Mouse (Mus musculus) kidney, embryonic 14.5 days (tissue): Measurements from ENCODE around the gene Arhgef10l. TPM values are rescaled to one million over a fixed set of nuclear protein-coding genes. Genes with fewer than 3 reads are reported as not detected.

Experiments used
- ATAC-seq: fragments of 200-750 bp; cut with Nextera tagmentation; 2 replicates; pipeline ENCODE4 v1.8.0; 2017; ENCODE audit warnings: moderate number of reproducible peaks, mild to moderate bottlenecking, moderate TSS enrichment, moderate library complexity; ENCODE audit not compliant: low FRiP score, low TSS enrichment
- H3K27ac ChIP-seq: fragments of 300-500 bp; sonication (generic); 2 replicates; pipeline ENCODE4 v1.5.1; 2014; ENCODE audit warnings: low read depth, mild to moderate bottlenecking, low read length, moderate library complexity, mixed read lengths
- H3K27me3 ChIP-seq: fragments of 300-500 bp; sonication (generic); 2 replicates; pipeline ENCODE4 v1.6.1; 2014; ENCODE audit warnings: mild to moderate bottlenecking, low read length; ENCODE audit not compliant: control insufficient read depth, insufficient read depth
- H3K36me3 ChIP-seq: fragments of 300-500 bp; sonication (generic); 2 replicates; pipeline ENCODE4 v1.6.1; 2014; ENCODE audit warnings: low read length, mixed read lengths; ENCODE audit not compliant: control insufficient read depth, insufficient read depth
- H3K4me1 ChIP-seq: fragments of 300-500 bp; sonication (generic); 2 replicates; pipeline ENCODE4 v1.6.1; 2014; ENCODE audit warnings: low read length, mixed read lengths; ENCODE audit not compliant: control insufficient read depth, insufficient read depth
- H3K4me2 ChIP-seq: fragments of 300-500 bp; sonication (generic); replicated peaks from 2 replicates; pipeline ENCODE4 v1.6.1; 2014; ENCODE audit warnings: low read depth, mild to moderate bottlenecking, low read length
- H3K4me3 ChIP-seq: fragments of 300-500 bp; sonication (generic); 2 replicates; pipeline ENCODE4 v1.5.1; 2014; ENCODE audit warnings: mild to moderate bottlenecking, low read length
- H3K9ac ChIP-seq: fragments of 300-500 bp; sonication (generic); 2 replicates; pipeline ENCODE4 v1.6.1; 2014; ENCODE audit warnings: low read depth, mild to moderate bottlenecking, low read length, moderate library complexity
- H3K9me3 ChIP-seq: fragments of 300-500 bp; sonication (generic); 2 replicates; pipeline ENCODE4 v1.6.1; 2016; ENCODE audit warnings: low read length; ENCODE audit not compliant: control insufficient read depth
- WGBS: fragments of 180-500 bp; shearing (Covaris S2); extraction: QIAGEN DNeasy Blood & Tissue Kit; methylation state at CpG from one replicate; pipeline ENCODE4 v1.1.7; 2014; 5-methylcytosine and 5-hydroxymethylcytosine counted together
- polyA plus RNA-seq: library from polyadenylated mRNA; unstranded; fragments of >200 nt; fragmentation: Nextera tagmentation; extraction: Ambion mirVana; gene quantifications from 2 replicates; pipeline ENCODE4 v1.2.1, GENCODE M21; 2014

The Arhgef10l gene
- polyA plus RNA-seq, 1 experiment from 2014 or later = 18.2 TPM

GRCm38 (mm10) chr4:140653835-140654583 is 11.8 kb downstream of the Arhgef10l start:
- H3K27ac ChIP-seq = no peak overlapping the region
- no peak overlapping the region for H3K4me2 ChIP-seq
- H3K4me1 ChIP-seq = peaks cover 24% of the 10 kb centered on the region
- H3K4me3 ChIP-seq = no peak overlapping the region
- no peaks in the 10 kb centered on the region for H3K27me3 ChIP-seq
- no peak for ATAC-seq
- 31% methylated on average over 14 of the region's 14 CpGs for WGBS
- H3K36me3 ChIP-seq = no peaks in the 10 kb centered on the region
- H3K9me3 ChIP-seq = no peaks in the 10 kb centered on the region
- H3K9ac ChIP-seq = no peak overlapping the region

- Histone ChIP-seq H3K27ac (no peak overlapping the region), H3K4me1 (peaks cover 20% of the 10 kb centered on the region), H3K9me3 (no peaks in the 10 kb centered on the region), H3K27me3 (no peaks in the 10 kb centered on the region), H3K4me2 (no peak overlapping the region), H3K9ac (no peak overlapping the region), H3K36me3 (peaks cover 5% of the 10 kb centered on the region; the same call in 1 of the 2 replicates), H3K4me3 (no peak overlapping the region)
- ATAC-seq = no peak
- 52% methylated on average over 1 of the region's 1 CpGs for WGBS
Measured at GRCm38 (mm10) chr4:140649731-140650130, 16.1 kb downstream of the Arhgef10l start.

- Histone ChIP-seq H3K4me1 (peaks cover 16% of the 10 kb centered on the region), H3K9me3 (no peaks in the 10 kb centered on the region), H3K9ac (peak overlapping the region; percentile 96), H3K36me3 (peaks cover 5% of the 10 kb centered on the region; the same call in 1 of the 2 replicates), H3K27me3 (no peaks in the 10 kb centered on the region), H3K4me3 (peak overlapping the region; percentile 73), H3K27ac (peak overlapping the region; percentile 73), H3K4me2 (peak overlapping the region; percentile 79)
- WGBS = 21% methylated on average over 9 of the region's 9 CpGs
- 0 out of 2 replicates have a peak, but pooled peaks have one; percentile 8 for ATAC-seq
Measured at GRCm38 (mm10) chr4:140649207-140649591, 16.6 kb downstream of the Arhgef10l start.

GRCm38 (mm10) chr4:140648443-140649206 is 17.2 kb downstream of the Arhgef10l start:
- H3K27ac ChIP-seq = peak overlapping the region; percentile 73
- H3K27me3 ChIP-seq = no peaks in the 10 kb centered on the region
- peak; percentile 56 for ATAC-seq
- peak overlapping the region; percentile 79 for H3K4me2 ChIP-seq
- peaks cover 15% of the 10 kb centered on the region for H3K4me1 ChIP-seq
- no peaks in the 10 kb centered on the region for H3K9me3 ChIP-seq
- peak overlapping the region; percentile 96 for H3K9ac ChIP-seq
- H3K36me3 ChIP-seq = peaks cover 5% of the 10 kb centered on the region; the same call in 1 of the 2 replicates
- H3K4me3 ChIP-seq = peak overlapping the region; percentile 73
- WGBS = under 1% methylated on average over 30 of the region's 50 CpGs

GRCm38 (mm10) chr4:140647711-140648421 is 17.9 kb downstream of the Arhgef10l start:
- Histone ChIP-seq H3K27me3 (no peaks in the 10 kb centered on the region), H3K36me3 (peaks cover 5% of the 10 kb centered on the region; the same call in 1 of the 2 replicates), H3K4me1 (peaks cover 15% of the 10 kb centered on the region), H3K9me3 (0 out of 2 replicates have a peak, but pooled peaks cover 3% of the 10 kb centered on the region), H3K4me2 (peak overlapping the region; percentile 79), H3K9ac (peak overlapping the region; percentile 96), H3K4me3 (peak overlapping the region; percentile 73), H3K27ac (peak overlapping the region; percentile 73; the same call in 1 of the 2 replicates)
- 4% methylated on average over 12 of the region's 12 CpGs for WGBS
- ATAC-seq = peak; percentile 65

GRCm38 (mm10) chr4:140645638-140646037 is 20.2 kb downstream of the Arhgef10l start:
- ATAC-seq = no peak
- no peaks in the 10 kb centered on the region for H3K27me3 ChIP-seq
- H3K27ac ChIP-seq = no peak overlapping the region
- peaks cover 5% of the 10 kb centered on the region; the same call in 1 of the 2 replicates for H3K36me3 ChIP-seq
- no peak overlapping the region for H3K4me3 ChIP-seq
- WGBS = 86% methylated on average over 3 of the region's 3 CpGs
- H3K4me1 ChIP-seq = peaks cover 32% of the 10 kb centered on the region
- H3K9ac ChIP-seq = no peak overlapping the region
- H3K9me3 ChIP-seq = 0 out of 2 replicates have a peak, but pooled peaks cover 4% of the 10 kb centered on the region
- H3K4me2 ChIP-seq = no peak overlapping the region

GRCm38 (mm10) chr4:140644701-140645100 is 21.1 kb downstream of the Arhgef10l start:
- Histone ChIP-seq H3K36me3 (peaks cover 5% of the 10 kb centered on the region; the same call in 1 of the 2 replicates), H3K9me3 (0 out of 2 replicates have a peak, but pooled peaks cover 4% of the 10 kb centered on the region), H3K4me2 (no peak overlapping the region), H3K4me1 (peaks cover 35% of the 10 kb centered on the region), H3K4me3 (no peak overlapping the region), H3K27me3 (no peaks in the 10 kb centered on the region), H3K9ac (no peak overlapping the region), H3K27ac (no peak overlapping the region)
- ATAC-seq = no peak
- WGBS = 43% methylated on average over 3 of the region's 3 CpGs

- H3K9ac ChIP-seq = no peak overlapping the region
- WGBS = 72% methylated on average over 6 of the region's 6 CpGs
- H3K36me3 ChIP-seq = peaks cover 5% of the 10 kb centered on the region; the same call in 1 of the 2 replicates
- no peaks in the 10 kb centered on the region for H3K27me3 ChIP-seq
- H3K27ac ChIP-seq = no peak overlapping the region
- no peak overlapping the region for H3K4me3 ChIP-seq
- no peak for ATAC-seq
- no peak overlapping the region for H3K4me2 ChIP-seq
- 0 out of 2 replicates have a peak, but pooled peaks cover 4% of the 10 kb centered on the region for H3K9me3 ChIP-seq
- H3K4me1 ChIP-seq = peaks cover 33% of the 10 kb centered on the region
Measured at GRCm38 (mm10) chr4:140644276-140644675, 21.5 kb downstream of the Arhgef10l start.
